11 mouse cellular contexts compared by ENCODE assay signal in genomic region chr12:102461177-102461576, GRCm38 (mm10). TPM values are rescaled to one million over a fixed set of nuclear protein-coding genes. Genes with fewer than 3 reads are reported as not detected.
DNase-seq lines count a peak whose midpoint lies in the region; ATAC-seq and TF ChIP-seq lines count a peak whose summit lies in the region.
"Had no signal": no experiment of that assay in that cellular context is flagged by ENCODE, and none has a peak within 500 bp of the region (broad histone marks: within the 10 kb centered on the region; RNA-seq: fewer than 3 reads in every experiment).

No protein-coding gene starts in this region.

- 0 out of 2 replicates have a peak, but pooled peaks have one; percentile 21 for TF ChIP-seq CTCF in liver, adult 2 months (IDR thresholded peaks at IDR 0.05; ENCODE audit: low read depth, low read length)
- TF ChIP-seq CTCF in G1E (IDR thresholded peaks at IDR 0.05; ENCODE audit: low read depth, low read length) = 0 out of 2 replicates have a peak, but pooled peaks have one; percentile 19

- no peak for TF ChIP-seq POLR2A in liver, adult 2 months (IDR thresholded peaks at IDR 0.05; ENCODE audit: extremely low read depth, insufficient read depth, low read length)

- no peaks in the 10 kb centered on the region for H3K9me3 ChIP-seq in liver, embryonic 11.5 days (ENCODE audit: control insufficient read depth, low read length)
- H3K9me3 ChIP-seq in G1E (replicated peaks) = no peaks in the 10 kb centered on the region
- H3K9me3 ChIP-seq: kidney, embryonic 15.5 days had no signal

- H3K27ac ChIP-seq in liver, adult 2 months (replicated peaks; ENCODE audit: insufficient read depth, low read depth, low read length) = no peak overlapping the region
- H3K27ac ChIP-seq in liver, embryonic 11.5 days (ENCODE audit: low read depth, low read length) = no peak overlapping the region
- H3K27ac ChIP-seq: kidney, embryonic 15.5 days had no signal

- no peaks in the 10 kb centered on the region for H3K4me1 ChIP-seq in liver, adult 2 months (ENCODE audit: control insufficient read depth, insufficient read depth, low read length)
- no peaks in the 10 kb centered on the region for H3K4me1 ChIP-seq in liver, embryonic 11.5 days (replicated peaks; ENCODE audit: control insufficient read depth, insufficient read depth, low read length)
- peaks cover 9% of the 10 kb centered on the region for H3K4me1 ChIP-seq in G1E (ENCODE audit: insufficient read depth, low read depth, low read length)
- H3K4me1 ChIP-seq: kidney, embryonic 15.5 days had no signal

- peak; percentile 29 for DNase-seq in embryo, embryonic 11 days
- DNase-seq in embryo, embryonic 9.5 days (ENCODE audit: extremely low spot score) = no peak
- no peak for DNase-seq in liver, adult 2 months (ENCODE audit: extremely low read depth, low read depth, low spot score)
- DNase-seq in liver, embryonic 11.5 days (ENCODE audit: low spot score) = no peak
- no peak for DNase-seq in G1E (ENCODE audit: low spot score)
- DNase-seq in right cerebral cortex, postnatal 10 days (ENCODE audit: low spot score in 2 of 2) = no peak
- DNase-seq in adrenal gland, adult 2 months = no peak
- DNase-seq: left cerebral cortex, postnatal 4 days had no signal

- no peak for ATAC-seq in liver, embryonic 11.5 days (replicated peaks; ENCODE audit: low FRiP score)
- no peak for ATAC-seq in G1E (ENCODE audit: extremely low read depth, insufficient number of reproducible peaks, low FRiP score, poor library complexity, severe bottlenecking)
- ATAC-seq in megakaryocyte, adult 5-6 weeks (ENCODE audit: poor library complexity, severe bottlenecking) = peak; percentile 68

- no peaks in the 10 kb centered on the region for H3K79me2 ChIP-seq in liver, adult 2 months (ENCODE audit: control insufficient read depth, insufficient read depth, low read length)

- 68% methylated on average over 5 of the region's 5 CpGs for WGBS in liver, adult 2 months
- 61% methylated on average over 5 of the region's 5 CpGs for WGBS in liver, embryonic 11.5 days

- no peaks in the 10 kb centered on the region for H3K27me3 ChIP-seq in liver, adult 2 months (ENCODE audit: control insufficient read depth, insufficient read depth, low read length)
- H3K27me3 ChIP-seq in liver, embryonic 11.5 days (replicated peaks; ENCODE audit: control insufficient read depth, insufficient read depth, low read length) = no peaks in the 10 kb centered on the region
- H3K27me3 ChIP-seq in G1E (ENCODE audit: insufficient read depth, low read length) = peaks cover 39% of the 10 kb centered on the region
- H3K27me3 ChIP-seq: kidney, embryonic 15.5 days had no signal

- no peak overlapping the region for H3K4me2 ChIP-seq in liver, embryonic 11.5 days
- H3K4me2 ChIP-seq: kidney, embryonic 15.5 days; midbrain, embryonic 11.5 days had no signal

- no peaks in the 10 kb centered on the region for H3K36me3 ChIP-seq in liver, adult 2 months (ENCODE audit: control insufficient read depth, insufficient read depth, low read length)
- no peaks in the 10 kb centered on the region for H3K36me3 ChIP-seq in liver, embryonic 11.5 days (ENCODE audit: control insufficient read depth, insufficient read depth, low read length)
- no peaks in the 10 kb centered on the region for H3K36me3 ChIP-seq in G1E (replicated peaks)
- H3K36me3 ChIP-seq: kidney, embryonic 15.5 days had no signal

- H3K4me3 ChIP-seq in liver, adult 2 months (ENCODE audit: insufficient read depth, low read depth, low read length) = no peak overlapping the region
- H3K4me3 ChIP-seq in liver, embryonic 11.5 days (ENCODE audit: low read depth, low read length) = no peak overlapping the region
- H3K4me3 ChIP-seq in G1E (ENCODE audit: low read depth, low read length) = no peak overlapping the region
- H3K4me3 ChIP-seq: kidney, embryonic 15.5 days had no signal

- H3K9ac ChIP-seq in liver, adult 2 months (ENCODE audit: low read depth, low read length) = no peak overlapping the region
- no peak overlapping the region for H3K9ac ChIP-seq in liver, embryonic 11.5 days (ENCODE audit: low read depth, low read length)
- H3K9ac ChIP-seq: kidney, embryonic 15.5 days had no signal

RNA-seq across cellular contexts. Expression of gene Golga5, which starts 7.8 kb away (rescaled TPM):
- total RNA-seq in liver, adult 2 months (2014; rRNA removed) = 16.6 and 18.6 TPM in 2 replicates
- polyA plus RNA-seq in liver, adult 2 months (2012; rRNA removed) = 6.8 and 7.8 TPM in 2 replicates
- 24.7 and 27.5 TPM in 2 replicates for polyA plus RNA-seq in liver, embryonic 11.5 days (2014; fragmentation: Nextera tagmentation; extraction: Ambion mirVana)
- total RNA-seq in G1E (2014; fragmentation: Nextera tagmentation) (60.6 and 63.6 TPM in 2 replicates), G1E (2017) (74.1 and 86.3 TPM in 2 replicates)
- 7.5 and 10.1 TPM in 2 replicates for polyA plus RNA-seq in G1E (2012)
- 24.1 and 26.3 TPM in 2 replicates for total RNA-seq in megakaryocyte, adult 5-6 weeks (2015)
- total RNA-seq in megakaryocyte, adult 5-6 weeks (2017) = 67.6 and 87.1 TPM in 2 replicates
- 10 to 100 TPM; 38.2 to 43.0 TPM for total RNA-seq in adrenal gland, adult 2 months (2021)
- 4.8 and 5.2 TPM in 2 replicates for polyA plus RNA-seq in adrenal gland, adult 2 months (2012; rRNA removed)

RNA-seq across cellular contexts. Expression of gene Lgmn, which starts 21.6 kb away (rescaled TPM):
- total RNA-seq in liver, adult 2 months (2014; rRNA removed) = 59.6 and 60.6 TPM in 2 replicates
- polyA plus RNA-seq in liver, adult 2 months (2012; rRNA removed) = 33.5 and 48.5 TPM in 2 replicates
- polyA plus RNA-seq in liver, embryonic 11.5 days (2014; fragmentation: Nextera tagmentation; extraction: Ambion mirVana) = 59.5 and 65.8 TPM in 2 replicates
- total RNA-seq in G1E (2014; fragmentation: Nextera tagmentation) = 22.0 and 33.8 TPM in 2 replicates
- total RNA-seq in G1E (2017) = 14.0 and 17.3 TPM in 2 replicates
- 1.7 TPM in 2 replicates for polyA plus RNA-seq in G1E (2012)
- total RNA-seq in megakaryocyte, adult 5-6 weeks (2015) = 37.6 and 39.2 TPM in 2 replicates
- total RNA-seq in megakaryocyte, adult 5-6 weeks (2017) = 28.7 and 33.0 TPM in 2 replicates
- total RNA-seq in adrenal gland, adult 2 months (2021) = 100 to 1,000 TPM; 116 to 129 TPM
- 111 and 133 TPM in 2 replicates for polyA plus RNA-seq in adrenal gland, adult 2 months (2012; rRNA removed)
